In genomic region chr12:9071493-9071892, GRCm38 (mm10) we compare ENCODE assay signal across 11 mouse cellular contexts. TPM values are rescaled to one million over a fixed set of nuclear protein-coding genes. Genes with fewer than 3 reads are reported as not detected.
A peak's percentile ranks its signal among the peaks of the same experiment; 100 is the strongest.
DNase-seq lines count a peak whose midpoint lies in the region; ATAC-seq and TF ChIP-seq lines count a peak whose summit lies in the region.
"Had no signal": no experiment of that assay in that cellular context is flagged by ENCODE, and none has a peak within 500 bp of the region (broad histone marks: within the 10 kb centered on the region; RNA-seq: fewer than 3 reads in every experiment).

No protein-coding gene starts in this region.

- no peak overlapping the region for H3K27ac ChIP-seq in lung, postnatal 0 days (ENCODE audit: low read length)
- no peak overlapping the region for H3K27ac ChIP-seq in embryonic facial prominence, embryonic 15.5 days (replicated peaks)
- no peak overlapping the region for H3K27ac ChIP-seq in midbrain, postnatal 0 days (ENCODE audit: low read depth, low read length)

- peak; percentile 7 for DNase-seq in embryo, embryonic 10.5 days (ENCODE audit: low spot score)
- no peak for DNase-seq in embryo, embryonic 10 days (ENCODE audit: low spot score)
- DNase-seq in lung, postnatal 10 days = peak; percentile 54
- DNase-seq in lung, postnatal 0 days (ENCODE audit: low spot score) = no peak
- peak; percentile 42 for DNase-seq in midbrain, postnatal 0 days (ENCODE audit: low spot score)
- no peak for DNase-seq in adrenal gland, postnatal 25 days
- DNase-seq in frontal cortex, postnatal 14 days (ENCODE audit: low spot score in 2 of 2) = no peak
- DNase-seq: liver, postnatal 0 days had no signal

- no peak for TF ChIP-seq CTCF in lung, postnatal 0 days (IDR thresholded peaks at IDR 0.05)
- no peak for TF ChIP-seq CTCF in midbrain, postnatal 0 days (IDR thresholded peaks at IDR 0.05)

- H3K36me3 ChIP-seq in lung, postnatal 0 days (ENCODE audit: insufficient read depth, low read length) = no peaks in the 10 kb centered on the region
- no peaks in the 10 kb centered on the region for H3K36me3 ChIP-seq in embryonic facial prominence, embryonic 15.5 days
- H3K36me3 ChIP-seq in midbrain, postnatal 0 days (ENCODE audit: insufficient read depth, low read length) = no peaks in the 10 kb centered on the region
- H3K36me3 ChIP-seq: G1E had no signal

- no peak overlapping the region for H3K4me3 ChIP-seq in lung, postnatal 0 days (ENCODE audit: low read depth, low read length)
- H3K4me3 ChIP-seq in embryonic facial prominence, embryonic 15.5 days (replicated peaks) = no peak overlapping the region
- H3K4me3 ChIP-seq in midbrain, postnatal 0 days (ENCODE audit: low read depth, low read length) = no peak overlapping the region

- no peak for ATAC-seq in lung, postnatal 0 days
- ATAC-seq in embryonic facial prominence, embryonic 15.5 days (ENCODE audit: insufficient number of reproducible peaks, low FRiP score, low TSS enrichment, low read depth) = peak; percentile 29; the same call in 1 of the 2 replicates
- ATAC-seq in midbrain, postnatal 0 days (ENCODE audit: low FRiP score) = peak; percentile 27; the same call in 1 of the 2 replicates
- ATAC-seq: intestine, postnatal 0 days; liver, postnatal 0 days had no signal

- no peaks in the 10 kb centered on the region for H3K4me1 ChIP-seq in lung, postnatal 0 days (ENCODE audit: insufficient read depth, low read depth, low read length)
- peaks cover 6% of the 10 kb centered on the region; the same call in 1 of the 2 replicates for H3K4me1 ChIP-seq in embryonic facial prominence, embryonic 15.5 days
- H3K4me1 ChIP-seq in midbrain, postnatal 0 days (ENCODE audit: insufficient read depth, low read length) = no peaks in the 10 kb centered on the region

- H3K4me2 ChIP-seq in lung, postnatal 0 days (replicated peaks; ENCODE audit: low read depth, low read length) = no peak overlapping the region
- no peak overlapping the region for H3K4me2 ChIP-seq in embryonic facial prominence, embryonic 15.5 days (replicated peaks)
- no peak overlapping the region for H3K4me2 ChIP-seq in midbrain, postnatal 0 days (ENCODE audit: low read depth, low read length, poor library complexity, severe bottlenecking)

- no peaks in the 10 kb centered on the region for H3K27me3 ChIP-seq in lung, postnatal 0 days (replicated peaks; ENCODE audit: insufficient read depth, low read length)
- H3K27me3 ChIP-seq in embryonic facial prominence, embryonic 15.5 days = no peaks in the 10 kb centered on the region
- H3K27me3 ChIP-seq in midbrain, postnatal 0 days (ENCODE audit: insufficient read depth, low read length) = no peaks in the 10 kb centered on the region

- no peak for TF ChIP-seq EP300 in lung, postnatal 0 days (IDR thresholded peaks at IDR 0.05)

- 44% methylated on average over 4 of the region's 4 CpGs for WGBS in lung, postnatal 0 days
- WGBS in embryonic facial prominence, embryonic 15.5 days = 30% methylated on average over 4 of the region's 4 CpGs
- 42% methylated on average over 4 of the region's 4 CpGs for WGBS in midbrain, postnatal 0 days

- no peaks in the 10 kb centered on the region for H3K9me3 ChIP-seq in lung, postnatal 0 days (ENCODE audit: low read length)
- H3K9me3 ChIP-seq in embryonic facial prominence, embryonic 15.5 days (replicated peaks) = no peaks in the 10 kb centered on the region
- H3K9me3 ChIP-seq in midbrain, postnatal 0 days (ENCODE audit: low read length) = 0 out of 2 replicates have a peak, but pooled peaks cover 3% of the 10 kb centered on the region
- H3K9me3 ChIP-seq: G1E had no signal

- H3K9ac ChIP-seq in lung, postnatal 0 days (replicated peaks; ENCODE audit: low read depth) = no peak overlapping the region
- H3K9ac ChIP-seq in embryonic facial prominence, embryonic 15.5 days = no peak overlapping the region
- no peak overlapping the region for H3K9ac ChIP-seq in midbrain, postnatal 0 days (replicated peaks; ENCODE audit: low read length, poor library complexity, severe bottlenecking)
- H3K9ac ChIP-seq: liver, postnatal 0 days had no signal

RNA-seq across cellular contexts. Expression of gene Ttc32, which starts 41.7 kb away (rescaled TPM):
- 16.7 and 19.9 TPM in 2 replicates for polyA plus RNA-seq in lung, postnatal 0 days (2015; fragmentation: Nextera tagmentation; extraction: Ambion mirVana)
- 14.4 and 14.5 TPM in 2 replicates for polyA plus RNA-seq in embryonic facial prominence, embryonic 15.5 days (2015; fragmentation: Nextera tagmentation; extraction: Ambion mirVana)
- total RNA-seq in midbrain, postnatal 0 days (2014; rRNA removed) = 5.1 and 8.6 TPM in 2 replicates
- polyA plus RNA-seq in midbrain, postnatal 0 days (2015; fragmentation: Nextera tagmentation; extraction: Ambion mirVana) = 5.3 and 5.4 TPM in 2 replicates
- 12.9 and 15.9 TPM in 2 replicates for total RNA-seq in adrenal gland, postnatal 25 days (2021)
- polyA plus RNA-seq: G1E had no signal

Comparison
In these comparisons a context has a peak if more than half of its experiments do, and no peak if none do; other contexts are left out.
1. DNase-seq: peak in embryo, embryonic 10.5 days (single experiment), lung, postnatal 10 days (single experiment) and midbrain, postnatal 0 days (single experiment); none in embryo, embryonic 10 days (single experiment), lung, postnatal 0 days (single experiment), adrenal gland, postnatal 25 days (single experiment) and frontal cortex, postnatal 14 days (0 of 2).